Comparison of ENCODE assay signal across 12 mouse cellular contexts in the genomic region with DNA sequence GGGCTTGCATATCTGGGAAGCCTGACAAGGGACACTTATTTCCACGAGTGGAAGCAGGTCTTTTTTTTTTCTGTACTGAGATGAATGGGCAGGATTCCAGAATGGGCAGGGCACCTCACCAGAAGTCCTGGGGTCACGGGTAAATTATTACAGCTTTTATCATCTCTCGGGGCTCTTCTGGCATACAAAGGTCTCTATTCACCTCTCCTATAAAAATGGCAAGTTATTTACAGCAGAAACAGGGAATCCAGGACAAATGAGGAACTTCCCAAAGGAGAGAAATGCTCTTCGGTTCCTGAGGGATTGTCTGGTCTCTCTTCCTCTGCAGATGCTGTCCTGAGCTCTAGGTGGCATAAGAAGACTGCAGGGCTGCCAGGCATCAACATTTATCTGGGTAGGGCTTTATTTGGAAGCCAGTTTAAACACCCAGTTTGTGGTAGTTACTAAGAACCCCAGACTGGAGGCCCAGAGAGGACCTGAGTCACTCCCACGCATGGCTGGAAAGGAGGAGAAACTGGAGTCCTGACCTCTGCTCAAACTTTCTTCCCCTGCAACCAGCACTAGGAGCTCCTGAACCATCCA. TPM values are rescaled to one million over a fixed set of nuclear protein-coding genes. Genes with fewer than 3 reads are reported as not detected.
DNase-seq lines count a peak whose midpoint lies in the region; ATAC-seq and TF ChIP-seq lines count a peak whose summit lies in the region.
"Had no signal": no experiment of that assay in that cellular context is flagged by ENCODE, and none has a peak within 500 bp of the region (broad histone marks: within the 10 kb centered on the region; RNA-seq: fewer than 3 reads in every experiment).

No protein-coding gene starts in this region.

- no peaks in the 10 kb centered on the region for H3K9me3 ChIP-seq in forebrain, postnatal 0 days (ENCODE audit: low read length)
- no peaks in the 10 kb centered on the region for H3K9me3 ChIP-seq in forebrain, embryonic 11.5 days (ENCODE audit: control insufficient read depth, low read length)
- H3K9me3 ChIP-seq in kidney, embryonic 14.5 days (ENCODE audit: control insufficient read depth, low read length) = no peaks in the 10 kb centered on the region
- H3K9me3 ChIP-seq in stomach, postnatal 0 days (ENCODE audit: control insufficient read depth, low read length) = no peaks in the 10 kb centered on the region
- no peaks in the 10 kb centered on the region for H3K9me3 ChIP-seq in hindbrain, embryonic 10.5 days
- H3K9me3 ChIP-seq: hindbrain, embryonic 12.5 days; limb, embryonic 12.5 days had no signal

- no peak overlapping the region for H3K9ac ChIP-seq in forebrain, postnatal 0 days
- no peak overlapping the region for H3K9ac ChIP-seq in forebrain, embryonic 11.5 days (ENCODE audit: low read length)
- no peak overlapping the region for H3K9ac ChIP-seq in kidney, embryonic 14.5 days (ENCODE audit: low read depth, low read length)
- H3K9ac ChIP-seq in stomach, postnatal 0 days (ENCODE audit: low read length) = no peak overlapping the region
- H3K9ac ChIP-seq: hindbrain, embryonic 12.5 days; limb, embryonic 12.5 days had no signal

- H3K27me3 ChIP-seq in forebrain, postnatal 0 days (ENCODE audit: insufficient read depth, low read length) = no peaks in the 10 kb centered on the region
- no peaks in the 10 kb centered on the region for H3K27me3 ChIP-seq in forebrain, embryonic 11.5 days (ENCODE audit: control insufficient read depth, insufficient read depth, low read length)
- no peaks in the 10 kb centered on the region for H3K27me3 ChIP-seq in kidney, embryonic 14.5 days (ENCODE audit: control insufficient read depth, insufficient read depth, low read length)
- no peaks in the 10 kb centered on the region for H3K27me3 ChIP-seq in stomach, postnatal 0 days (ENCODE audit: control insufficient read depth, insufficient read depth, low read length)
- H3K27me3 ChIP-seq in hindbrain, embryonic 10.5 days (ENCODE audit: insufficient read depth, poor library complexity, severe bottlenecking) = no peaks in the 10 kb centered on the region
- H3K27me3 ChIP-seq: hindbrain, embryonic 12.5 days; limb, embryonic 12.5 days had no signal

- no peaks in the 10 kb centered on the region for H3K36me3 ChIP-seq in forebrain, postnatal 0 days (ENCODE audit: insufficient read depth)
- no peaks in the 10 kb centered on the region for H3K36me3 ChIP-seq in forebrain, embryonic 11.5 days (ENCODE audit: control insufficient read depth, insufficient read depth, low read length)
- H3K36me3 ChIP-seq in kidney, embryonic 14.5 days (ENCODE audit: control insufficient read depth, insufficient read depth, low read length) = no peaks in the 10 kb centered on the region
- H3K36me3 ChIP-seq in stomach, postnatal 0 days (ENCODE audit: control insufficient read depth, insufficient read depth, low read length) = no peaks in the 10 kb centered on the region
- no peaks in the 10 kb centered on the region for H3K36me3 ChIP-seq in hindbrain, embryonic 10.5 days
- H3K36me3 ChIP-seq: hindbrain, embryonic 12.5 days; limb, embryonic 12.5 days had no signal

- TF ChIP-seq CTCF in forebrain, postnatal 0 days (IDR thresholded peaks at IDR 0.05; ENCODE audit: low read depth) = peak; percentile 26
- TF ChIP-seq CTCF in stomach, postnatal 0 days (IDR thresholded peaks at IDR 0.05; ENCODE audit: low read depth) = peak; percentile 73

- no peak overlapping the region for H3K27ac ChIP-seq in forebrain, postnatal 0 days (ENCODE audit: low read depth, low read length)
- no peak overlapping the region for H3K27ac ChIP-seq in forebrain, embryonic 11.5 days (ENCODE audit: low read depth, low read length)
- H3K27ac ChIP-seq in kidney, embryonic 14.5 days (ENCODE audit: low read depth, low read length) = no peak overlapping the region
- peak overlapping the region; percentile 82 for H3K27ac ChIP-seq in stomach, postnatal 0 days (replicated peaks)
- H3K27ac ChIP-seq in hindbrain, embryonic 10.5 days = no peak overlapping the region
- H3K27ac ChIP-seq: hindbrain, embryonic 12.5 days; limb, embryonic 12.5 days had no signal

- no peak for TF ChIP-seq EP300 in stomach, postnatal 0 days (optimal IDR thresholded peaks at IDR 0.05)

- ATAC-seq in forebrain, postnatal 0 days = no peak
- no peak for ATAC-seq in forebrain, embryonic 11.5 days (replicated peaks; ENCODE audit: low FRiP score)
- ATAC-seq in kidney, embryonic 14.5 days (ENCODE audit: low FRiP score, low TSS enrichment) = 0 out of 2 replicates have a peak, but pooled peaks have one; percentile 20
- ATAC-seq in stomach, postnatal 0 days (ENCODE audit: low FRiP score, low TSS enrichment) = peak; percentile 75
- ATAC-seq in activated CD4-positive, CD25-positive, alpha-beta regulatory T cell, adult 4 months = no peak

- no peak for DNase-seq in forebrain, postnatal 0 days
- no peak for DNase-seq in forebrain, embryonic 11.5 days (ENCODE audit: low spot score)
- peak; percentile 40 for DNase-seq in ovary, adult 18-20 months (ENCODE audit: low spot score)
- DNase-seq in ovary, postnatal 10 days (ENCODE audit: low spot score) = no peak
- peak; percentile 65 for DNase-seq in stomach, postnatal 0 days (ENCODE audit: low spot score)
- DNase-seq in hindbrain, embryonic 10.5 days (ENCODE audit: low spot score) = no peak
- DNase-seq: cerebellum, adult 18-20 months had no signal

- H3K4me3 ChIP-seq in forebrain, postnatal 0 days (ENCODE audit: low read depth, low read length) = no peak overlapping the region
- H3K4me3 ChIP-seq in forebrain, embryonic 11.5 days (ENCODE audit: low read depth, low read length) = no peak overlapping the region
- no peak overlapping the region for H3K4me3 ChIP-seq in kidney, embryonic 14.5 days (ENCODE audit: low read length)
- H3K4me3 ChIP-seq in stomach, postnatal 0 days (ENCODE audit: low read depth, low read length) = no peak overlapping the region
- no peak overlapping the region for H3K4me3 ChIP-seq in hindbrain, embryonic 10.5 days
- H3K4me3 ChIP-seq: hindbrain, embryonic 12.5 days; limb, embryonic 12.5 days had no signal

- no peak overlapping the region for H3K4me2 ChIP-seq in forebrain, postnatal 0 days (ENCODE audit: low read depth)
- no peak overlapping the region for H3K4me2 ChIP-seq in forebrain, embryonic 11.5 days (ENCODE audit: low read depth, low read length, severe bottlenecking)
- H3K4me2 ChIP-seq in kidney, embryonic 14.5 days (replicated peaks; ENCODE audit: low read depth, low read length) = no peak overlapping the region
- peak overlapping the region; percentile 17 for H3K4me2 ChIP-seq in stomach, postnatal 0 days (replicated peaks; ENCODE audit: low read depth)
- H3K4me2 ChIP-seq: hindbrain, embryonic 12.5 days; limb, embryonic 12.5 days had no signal

- 48% methylated on average over 5 of the region's 5 CpGs for WGBS in forebrain, postnatal 0 days
- 62% methylated on average over 5 of the region's 5 CpGs for whole genome bisulfite sequencing in forebrain, embryonic 11.5 days
- 33% methylated on average over 5 of the region's 5 CpGs for WGBS in kidney, embryonic 14.5 days
- 23% methylated on average over 5 of the region's 5 CpGs for WGBS in stomach, postnatal 0 days
- 61% methylated on average over 5 of the region's 5 CpGs for WGBS in hindbrain, embryonic 10.5 days

- no peaks in the 10 kb centered on the region for H3K4me1 ChIP-seq in forebrain, postnatal 0 days (ENCODE audit: insufficient read depth)
- H3K4me1 ChIP-seq in forebrain, embryonic 11.5 days (replicated peaks; ENCODE audit: control insufficient read depth, insufficient read depth, low read length) = no peaks in the 10 kb centered on the region
- peaks cover 7% of the 10 kb centered on the region; the same call in 1 of the 2 replicates for H3K4me1 ChIP-seq in kidney, embryonic 14.5 days (ENCODE audit: control insufficient read depth, insufficient read depth, low read length)
- H3K4me1 ChIP-seq in stomach, postnatal 0 days (replicated peaks; ENCODE audit: control insufficient read depth, insufficient read depth) = no peaks in the 10 kb centered on the region
- no peaks in the 10 kb centered on the region for H3K4me1 ChIP-seq in hindbrain, embryonic 10.5 days (replicated peaks)
- H3K4me1 ChIP-seq: hindbrain, embryonic 12.5 days had no signal

RNA-seq across cellular contexts. Expression of gene Nr1i2, which starts 0.8 kb away (rescaled TPM):
- total RNA-seq in forebrain, postnatal 0 days (2014; rRNA removed) = not detected in 2 replicates
- not detected in 2 replicates for polyA plus RNA-seq in forebrain, postnatal 0 days (2015; fragmentation: Nextera tagmentation; extraction: Ambion mirVana)
- not detected in 2 replicates for polyA plus RNA-seq in forebrain, embryonic 11.5 days (2014; fragmentation: Nextera tagmentation; extraction: Ambion mirVana)
- polyA plus RNA-seq in kidney, embryonic 14.5 days (2014; fragmentation: Nextera tagmentation; extraction: Ambion mirVana) = 0.19 TPM in 1 of 2 replicates, not detected in the other
- 10.6 and 13.6 TPM in 2 replicates for polyA plus RNA-seq in stomach, postnatal 0 days (2015; fragmentation: Nextera tagmentation; extraction: Ambion mirVana)
- polyA plus RNA-seq in activated CD4-positive, CD25-positive, alpha-beta regulatory T cell, adult 4 months (2017; shearing (Covaris generic)) = not detected
- polyA plus RNA-seq in hindbrain, embryonic 10.5 days (2016; fragmentation: Nextera tagmentation; extraction: Ambion mirVana) = not detected in 2 replicates
- polyA plus RNA-seq: hindbrain, embryonic 12.5 days; limb, embryonic 12.5 days had no signal

RNA-seq across cellular contexts. Expression of gene Maats1, which starts 46.5 kb away (rescaled TPM):
- total RNA-seq in forebrain, postnatal 0 days (2014; rRNA removed) = 1.2 and 2.6 TPM in 2 replicates
- polyA plus RNA-seq in forebrain, postnatal 0 days (2015; fragmentation: Nextera tagmentation; extraction: Ambion mirVana) = 0.91 and 1.5 TPM in 2 replicates
- 0.39 and 0.41 TPM in 2 replicates for polyA plus RNA-seq in forebrain, embryonic 11.5 days (2014; fragmentation: Nextera tagmentation; extraction: Ambion mirVana)
- polyA plus RNA-seq in kidney, embryonic 14.5 days (2014; fragmentation: Nextera tagmentation; extraction: Ambion mirVana) = 0.11 TPM in 1 of 2 replicates, not detected in the other
- polyA plus RNA-seq in stomach, postnatal 0 days (2015; fragmentation: Nextera tagmentation; extraction: Ambion mirVana) = 0.27 and 0.44 TPM in 2 replicates
- under 1 TPM in 1 of 2 experiments, not detected in 1; 0.61 TPM for polyA plus RNA-seq in activated CD4-positive, CD25-positive, alpha-beta regulatory T cell, adult 4 months (2017; shearing (Covaris generic))
- polyA plus RNA-seq in hindbrain, embryonic 10.5 days (2016; fragmentation: Nextera tagmentation; extraction: Ambion mirVana) = 0.60 and 2.0 TPM in 2 replicates

RNA-seq across cellular contexts. Expression of gene Cox17, which starts 51.4 kb away (rescaled TPM):
- total RNA-seq in forebrain, postnatal 0 days (2014; rRNA removed) = 12.9 and 51.7 TPM in 2 replicates
- polyA plus RNA-seq in forebrain, postnatal 0 days (2015; fragmentation: Nextera tagmentation; extraction: Ambion mirVana) = 80.3 and 102 TPM in 2 replicates
- 118 and 119 TPM in 2 replicates for polyA plus RNA-seq in forebrain, embryonic 11.5 days (2014; fragmentation: Nextera tagmentation; extraction: Ambion mirVana)
- 148 and 203 TPM in 2 replicates for polyA plus RNA-seq in kidney, embryonic 14.5 days (2014; fragmentation: Nextera tagmentation; extraction: Ambion mirVana)
- polyA plus RNA-seq in stomach, postnatal 0 days (2015; fragmentation: Nextera tagmentation; extraction: Ambion mirVana) = 301 and 327 TPM in 2 replicates
- 100 to 1,000 TPM; 254 to 296 TPM for polyA plus RNA-seq in activated CD4-positive, CD25-positive, alpha-beta regulatory T cell, adult 4 months (2017; shearing (Covaris generic))
- 142 and 146 TPM in 2 replicates for polyA plus RNA-seq in hindbrain, embryonic 10.5 days (2016; fragmentation: Nextera tagmentation; extraction: Ambion mirVana)

RNA-seq across cellular contexts. Expression of gene Gm21987, which starts 51.4 kb away (rescaled TPM):
- not detected in 2 replicates for total RNA-seq in forebrain, postnatal 0 days (2014; rRNA removed)
- not detected in 2 replicates for polyA plus RNA-seq in forebrain, postnatal 0 days (2015; fragmentation: Nextera tagmentation; extraction: Ambion mirVana)
- polyA plus RNA-seq in forebrain, embryonic 11.5 days (2014; fragmentation: Nextera tagmentation; extraction: Ambion mirVana) = not detected in 2 replicates
- polyA plus RNA-seq in kidney, embryonic 14.5 days (2014; fragmentation: Nextera tagmentation; extraction: Ambion mirVana) = not detected in 2 replicates
- polyA plus RNA-seq in stomach, postnatal 0 days (2015; fragmentation: Nextera tagmentation; extraction: Ambion mirVana) = not detected in 2 replicates
- polyA plus RNA-seq in activated CD4-positive, CD25-positive, alpha-beta regulatory T cell, adult 4 months (2017; shearing (Covaris generic)) = not detected
- not detected in 2 replicates for polyA plus RNA-seq in hindbrain, embryonic 10.5 days (2016; fragmentation: Nextera tagmentation; extraction: Ambion mirVana)
- polyA plus RNA-seq: hindbrain, embryonic 12.5 days; limb, embryonic 12.5 days; testis, adult 2 months had no signal

Comparison
In these comparisons a context has a peak if more than half of its experiments do, and no peak if none do; other contexts are left out.
1. DNase-seq: peak in ovary, adult 18-20 months (single experiment) and stomach, postnatal 0 days (single experiment); none in forebrain, postnatal 0 days (single experiment), forebrain, embryonic 11.5 days (single experiment), ovary, postnatal 10 days (single experiment) and hindbrain, embryonic 10.5 days (single experiment).
2. ATAC-seq: peak in kidney, embryonic 14.5 days (single experiment) and stomach, postnatal 0 days (single experiment); none in forebrain, postnatal 0 days (single experiment), forebrain, embryonic 11.5 days (single experiment) and activated CD4-positive, CD25-positive, alpha-beta regulatory T cell, adult 4 months (single experiment).